Mouse (Mus musculus) testis, adult 10 weeks (tissue): ENCODE results near the gene Zdhhc18. TPM values are rescaled to one million over a fixed set of nuclear protein-coding genes. Genes with fewer than 3 reads are reported as not detected.

Experiments
- polyA plus RNA-seq: library from polyadenylated mRNA; stranded (reverse); fragments of 350-450 nt; fragmentation: Illumina TruSeq; extraction: RNeasy Lipid Tissue Mini Kit (QIAGEN cat#74804); gene quantifications from one replicate; pipeline ENCODE4 v1.2.3, GENCODE M21; 2014; ENCODE audit warnings: low read depth, low replicate concordance

The Zdhhc18 gene
- 0.32 TPM for polyA plus RNA-seq

GRCm38 (mm10) chr4:133649989-133650699 lies at the start of gene Zdhhc18:
Gene Zdhhc18 (minus strand): TSS chr4:133650154.

GRCm38 (mm10) chr4:133671881-133672844 lies 22.2 kb upstream of the Zdhhc18 start, which contains the start of gene Pigv:
Gene Pigv (minus strand): TSS chr4:133672647.

GRCm38 (mm10) chr4:133601721-133602218 lies 48.2 kb downstream of the Zdhhc18 start, which contains the start of gene Sfn:
Gene Sfn (minus strand): TSS chr4:133602168.

GRCm38 (mm10) chr4:133584059-133584951 lies 65.6 kb downstream of the Zdhhc18 start, which contains the start of gene Gpn2:
Gene Gpn2 (plus strand): TSS chr4:133584362.

GRCm38 (mm10) chr4:133574070-133574842 lies 75.7 kb downstream of the Zdhhc18 start, which contains the start of gene Gpatch3:
Gene Gpatch3 (plus strand): TSS chr4:133574745.

Other genes starting within 250 kb of the Zdhhc18 start
- gene Tent5b, start 170.0 kb downstream of the Zdhhc18 start, polyA plus RNA-seq = 2.5 TPM
- gene Trnp1, start 151.6 kb downstream of the Zdhhc18 start, polyA plus RNA-seq = 0.62 TPM
- gene Kdf1, start 131.2 kb downstream of the Zdhhc18 start, polyA plus RNA-seq = 0.15 TPM
- 41.2 TPM for gene Nudc, start 104.2 kb downstream of the Zdhhc18 start, polyA plus RNA-seq
- not detected for gene Nr0b2, start 96.8 kb downstream of the Zdhhc18 start, polyA plus RNA-seq
- 0.63 TPM for gene Gpatch3, start 75.4 kb downstream of the Zdhhc18 start, polyA plus RNA-seq
- 0.66 TPM for gene Gpn2, start 65.8 kb downstream of the Zdhhc18 start, polyA plus RNA-seq
- not detected for gene Sfn, start 48.0 kb downstream of the Zdhhc18 start, polyA plus RNA-seq
- 2.9 TPM for gene Pigv, start 22.5 kb upstream of the Zdhhc18 start, polyA plus RNA-seq
- gene Arid1a, start 106.6 kb upstream of the Zdhhc18 start, polyA plus RNA-seq = 11.6 TPM
- 4.0 TPM for gene Rps6ka1, start 237.6 kb upstream of the Zdhhc18 start, polyA plus RNA-seq